Mouse (Mus musculus) left cerebral cortex, postnatal 4 days (tissue): ENCODE measurements at regions not wholly inside any gene's neighbourhood (a gene's known extent, or its start where the extent isn't known, plus 50 kb on each side); places are given as distances from the start of the nearest gene placed in this dataset.

Source experiments
- DNase-seq: peaks from one replicate; pipeline ENCODE4 v3.0.0-alpha.2; 2022
- intact Hi-C: fragments of 180-260 bp; cut with DNase I; formaldehyde crosslinking; loops from one replicate; pipeline ENCODE4 v1.15.1; 2025

DNA sequence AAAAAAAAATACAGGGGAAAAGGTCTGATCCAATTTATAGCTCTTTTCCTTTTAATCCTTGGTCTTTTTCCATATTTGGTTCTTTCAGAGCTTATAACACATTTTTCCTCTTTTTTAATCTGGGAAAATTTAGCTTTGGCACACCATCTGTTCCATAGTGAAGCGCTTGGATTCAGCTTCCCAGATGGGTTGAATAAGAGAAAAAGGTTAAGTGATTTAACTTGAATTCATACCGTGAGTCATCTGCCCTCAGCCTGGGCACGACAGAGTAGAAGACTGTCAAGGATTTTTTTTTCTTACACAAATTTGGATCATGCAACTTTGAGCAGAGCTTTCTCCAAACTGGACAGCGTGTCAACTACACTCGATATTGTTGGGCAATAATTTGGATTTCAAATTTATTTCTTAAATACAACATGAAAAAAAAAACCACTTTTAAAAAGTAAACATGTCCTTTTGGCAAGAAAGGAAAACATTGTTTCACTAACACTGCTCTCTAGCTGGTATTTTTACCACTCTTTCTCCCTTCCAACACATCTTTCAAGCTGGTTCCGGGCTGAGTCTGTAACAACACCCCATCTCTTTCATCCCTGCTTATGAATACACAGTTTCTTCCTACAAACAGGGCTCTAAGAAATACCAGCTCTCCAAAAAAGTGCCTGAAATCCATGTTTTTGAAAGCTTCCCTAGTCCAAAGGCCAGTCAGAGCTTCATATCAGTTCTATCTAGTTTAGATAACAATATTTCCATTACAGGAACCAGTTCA is 177.8 kb downstream of the Spry2 start:
- DNase-seq: no peak
- intact Hi-C loops: loop anchor here (10.0 kb wide), 2 partner anchors 84 to 224 kb away; no protein-coding TSS in a partner anchor

DNA sequence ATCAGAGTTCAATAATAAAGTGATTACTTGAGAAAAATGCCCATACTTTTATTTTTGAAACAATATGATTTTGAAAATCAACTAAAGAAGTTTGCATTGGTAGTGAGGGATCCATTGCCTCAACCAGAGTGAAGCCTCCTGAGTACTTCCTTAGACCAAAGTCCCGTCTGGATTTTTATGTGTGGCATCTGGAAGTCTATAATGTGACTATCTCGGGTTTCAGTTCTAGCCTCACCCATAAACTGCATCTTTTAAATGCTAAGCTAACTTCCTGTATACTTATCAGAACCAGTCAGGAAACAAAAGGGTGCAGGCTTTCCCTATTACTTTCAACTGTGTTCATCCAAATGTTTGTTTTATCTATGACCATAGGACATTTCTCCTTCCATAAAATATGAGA is 178.8 kb downstream of the Spry2 start:
- DNase-seq: no peak
- intact Hi-C loops: loop anchor here (10.0 kb wide), 2 partner anchors 83 to 223 kb away; no protein-coding TSS in a partner anchor

DNA sequence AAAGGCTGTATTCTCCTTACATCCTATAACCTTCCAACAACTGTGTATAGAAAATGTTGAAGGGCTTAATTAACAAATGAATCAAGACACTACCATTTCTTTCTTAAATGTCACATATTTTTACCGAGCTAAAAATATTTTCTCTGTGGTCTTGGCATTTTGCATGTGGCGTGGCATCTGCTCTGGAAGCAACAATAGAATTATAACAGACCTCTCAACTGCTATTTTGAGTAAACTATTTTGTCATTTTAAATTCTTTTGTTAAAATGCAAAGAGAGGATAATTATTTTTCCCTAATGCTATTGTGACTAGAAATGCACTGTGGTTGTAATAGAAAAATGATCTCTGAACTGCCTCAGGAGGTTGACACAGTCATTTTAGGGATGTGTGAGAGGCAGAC is 187.9 kb downstream of the Spry2 start:
- DNase-seq: no peak
- intact Hi-C loops: no loop called here

DNA sequence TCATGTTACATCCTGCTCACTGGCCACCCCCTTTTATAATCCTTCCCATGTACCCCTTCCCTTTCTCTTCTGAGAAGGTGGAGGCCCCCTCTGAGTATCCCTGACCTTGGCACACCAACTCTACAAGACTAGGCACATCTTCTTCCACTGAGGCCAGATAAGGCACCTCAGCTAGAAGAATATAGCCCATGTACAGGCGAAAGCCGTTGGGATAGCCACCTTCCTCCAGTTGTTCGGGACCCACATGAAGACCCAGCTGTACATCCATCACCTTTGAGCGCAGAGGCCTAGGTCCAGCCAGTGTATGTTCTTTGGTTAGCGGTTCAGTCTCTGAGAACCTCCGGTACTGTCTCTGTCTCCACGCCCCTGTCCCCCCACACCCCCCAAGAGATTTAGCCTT is 189.9 kb downstream of the Spry2 start:
- intact Hi-C loops: no loop called here
- DNase-seq: no peak

DNA sequence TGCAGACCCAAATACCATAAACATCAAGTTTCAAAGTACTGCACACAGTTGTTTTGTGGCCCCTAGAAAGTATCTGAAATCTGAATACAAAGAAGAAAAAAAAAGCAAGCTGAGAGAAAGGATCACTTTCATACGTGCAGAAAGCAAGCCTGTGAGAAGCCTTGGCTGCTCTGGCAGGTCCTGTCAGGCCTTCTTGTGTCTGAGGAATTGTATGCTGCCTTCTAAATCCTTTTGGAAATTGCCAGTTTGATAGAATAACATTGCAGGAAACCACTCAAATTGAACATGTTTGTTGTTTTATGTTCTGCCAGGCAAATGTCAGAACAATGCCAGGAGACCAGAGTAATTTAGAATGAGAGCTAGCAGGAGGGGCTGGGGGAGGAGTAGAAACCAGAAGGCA is 198.0 kb downstream of the Spry2 start:
- DNase-seq: no peak
- intact Hi-C loops: no loop called here

DNA sequence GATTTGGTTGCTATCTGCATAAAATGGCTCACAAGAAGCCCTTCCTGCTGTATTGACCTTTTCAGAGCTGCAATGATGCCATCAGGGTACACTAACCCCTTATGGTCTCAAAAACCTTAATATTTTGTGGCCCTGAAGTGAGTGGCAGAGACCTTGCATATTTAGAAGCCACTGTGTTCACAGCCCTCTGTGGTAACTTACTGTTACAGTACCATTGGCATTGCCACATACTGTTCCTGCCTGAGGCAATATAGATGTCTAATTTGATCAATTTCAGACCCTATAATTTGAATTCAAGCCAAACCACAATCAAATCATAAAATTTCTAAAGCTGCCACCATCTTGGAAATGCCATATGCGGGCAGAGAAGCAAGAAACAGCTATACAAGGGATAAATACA is 198.5 kb downstream of the Spry2 start:
- no peak for DNase-seq
- intact Hi-C loops: no loop called here

DNA sequence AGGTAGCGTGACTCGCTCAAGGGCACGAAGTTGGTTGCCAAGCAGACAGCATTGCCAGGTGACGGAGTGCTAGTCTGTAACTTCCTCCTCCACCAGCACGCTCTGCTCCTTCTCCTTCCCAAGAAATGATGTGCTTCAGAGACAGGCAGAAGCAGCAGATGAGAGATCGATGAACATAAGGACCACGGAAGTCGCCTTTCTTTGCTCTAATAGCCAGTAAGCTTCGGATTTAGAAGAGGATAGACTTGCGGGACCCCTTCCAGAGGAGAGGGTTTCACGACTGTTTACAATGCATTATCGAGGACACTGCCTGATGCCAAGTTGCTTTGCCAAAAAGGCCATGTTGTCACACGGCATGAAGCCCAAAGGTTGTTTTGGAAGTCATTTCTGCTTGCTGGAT is 199.2 kb downstream of the Spry2 start:
- intact Hi-C loops: no loop called here
- peak; percentile 58 for DNase-seq

DNA sequence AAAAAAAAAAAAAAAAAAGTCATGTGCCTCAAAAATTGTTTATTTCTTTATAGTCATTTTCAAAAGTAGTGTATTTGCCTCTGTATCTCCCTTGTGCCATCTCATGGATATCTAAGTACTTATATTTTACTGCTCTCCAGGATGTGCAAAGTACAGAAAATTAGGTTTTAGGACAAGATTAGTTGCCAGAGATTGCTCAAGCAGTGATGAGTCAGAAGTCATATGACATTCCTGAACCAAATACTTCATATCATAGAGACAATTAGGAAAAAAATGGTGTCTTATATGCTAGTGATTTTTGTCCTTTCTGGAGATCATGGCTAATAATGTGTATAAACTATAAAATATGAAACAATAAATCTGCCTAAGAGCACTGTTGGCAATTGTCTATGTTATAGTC is 201.7 kb downstream of the Spry2 start:
- intact Hi-C loops: no loop called here
- no peak for DNase-seq

DNA sequence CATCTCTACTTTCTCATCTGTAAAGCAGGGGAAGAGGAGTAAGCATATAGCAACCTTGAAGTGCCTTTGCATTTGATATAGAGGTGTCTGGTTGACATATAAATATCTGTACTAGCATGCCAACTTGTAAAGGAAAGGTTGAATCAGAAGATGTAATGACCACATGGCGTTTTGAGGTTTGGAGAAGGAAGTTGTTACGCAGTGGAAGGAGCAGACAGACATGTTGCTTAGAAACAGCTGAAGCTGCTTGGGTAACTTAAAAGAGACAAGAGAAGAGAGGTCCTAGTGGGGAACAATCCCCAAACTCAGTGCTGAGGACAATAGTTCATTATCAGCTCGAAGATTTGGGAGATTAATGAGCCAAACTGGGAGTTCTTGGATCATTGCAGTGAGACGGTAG is 202.9 kb downstream of the Spry2 start:
- DNase-seq: no peak
- intact Hi-C loops: no loop called here

DNA sequence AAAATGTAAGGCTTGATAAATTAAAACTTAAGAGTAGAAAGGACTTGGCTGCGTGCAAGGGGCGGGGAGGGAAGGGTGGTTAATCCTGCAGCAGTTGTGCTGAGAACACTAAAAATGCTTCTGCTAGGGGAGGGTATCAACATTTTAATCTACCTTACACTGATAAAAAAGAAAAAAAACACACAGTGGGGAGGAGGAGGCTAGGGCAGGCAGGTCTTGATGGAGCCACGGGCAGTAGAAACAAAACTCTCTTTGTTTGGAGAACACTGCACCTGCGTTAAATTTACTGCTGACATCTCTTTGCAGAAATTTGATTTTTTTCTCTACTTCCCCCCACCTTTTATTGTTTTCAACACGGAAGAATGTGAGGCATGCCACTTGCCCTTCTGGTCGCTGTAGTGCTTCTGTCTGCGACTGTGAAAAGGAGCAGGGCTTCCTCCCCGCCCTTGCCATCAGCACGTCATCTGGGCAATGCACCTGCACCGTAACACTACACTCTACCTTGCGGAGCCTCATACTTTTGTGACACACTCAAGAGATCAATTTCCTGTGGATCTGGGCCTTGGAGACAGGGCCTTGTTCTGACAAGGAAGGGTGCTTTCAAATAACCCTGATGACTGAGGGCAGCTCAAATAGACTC is 211.7 kb downstream of the Spry2 start:
- DNase-seq: no peak
- intact Hi-C loops: no loop called here

DNA sequence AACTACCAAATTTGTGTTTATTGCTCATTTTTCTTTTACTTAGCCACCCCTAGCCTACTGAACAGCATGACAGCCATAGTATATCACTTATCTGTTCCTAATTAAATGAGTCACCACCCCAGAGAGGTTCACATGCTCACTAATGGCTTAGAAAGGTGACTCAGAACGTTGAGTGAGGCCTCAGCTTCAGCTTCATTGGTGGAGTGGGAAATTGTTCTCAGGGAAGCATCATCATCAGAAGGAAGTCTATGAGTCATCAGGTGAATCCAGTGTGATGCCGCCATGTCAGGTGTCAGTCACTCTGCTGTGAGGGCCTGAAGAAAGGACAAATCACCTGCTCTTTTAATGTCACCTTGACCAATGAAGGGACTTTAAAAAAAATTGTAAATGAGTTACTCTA is 212.3 kb downstream of the Spry2 start:
- intact Hi-C loops: no loop called here
- DNase-seq: no peak

DNA sequence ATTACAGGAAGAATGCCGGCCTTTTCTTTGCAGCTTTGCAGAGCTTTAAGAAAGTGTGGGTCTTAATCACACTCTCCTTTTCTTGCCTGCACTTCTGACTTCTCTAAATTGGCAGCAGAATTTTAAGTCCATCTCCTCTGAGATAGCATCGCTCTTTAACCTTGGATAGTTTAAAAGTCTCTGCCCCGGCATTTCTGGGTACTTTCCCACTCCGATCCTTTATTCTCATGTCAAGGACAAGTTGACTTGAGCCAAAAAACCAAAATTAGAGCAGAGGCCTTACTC is 220.0 kb downstream of the Spry2 start:
- intact Hi-C loops: no loop called here
- DNase-seq: no peak

DNA sequence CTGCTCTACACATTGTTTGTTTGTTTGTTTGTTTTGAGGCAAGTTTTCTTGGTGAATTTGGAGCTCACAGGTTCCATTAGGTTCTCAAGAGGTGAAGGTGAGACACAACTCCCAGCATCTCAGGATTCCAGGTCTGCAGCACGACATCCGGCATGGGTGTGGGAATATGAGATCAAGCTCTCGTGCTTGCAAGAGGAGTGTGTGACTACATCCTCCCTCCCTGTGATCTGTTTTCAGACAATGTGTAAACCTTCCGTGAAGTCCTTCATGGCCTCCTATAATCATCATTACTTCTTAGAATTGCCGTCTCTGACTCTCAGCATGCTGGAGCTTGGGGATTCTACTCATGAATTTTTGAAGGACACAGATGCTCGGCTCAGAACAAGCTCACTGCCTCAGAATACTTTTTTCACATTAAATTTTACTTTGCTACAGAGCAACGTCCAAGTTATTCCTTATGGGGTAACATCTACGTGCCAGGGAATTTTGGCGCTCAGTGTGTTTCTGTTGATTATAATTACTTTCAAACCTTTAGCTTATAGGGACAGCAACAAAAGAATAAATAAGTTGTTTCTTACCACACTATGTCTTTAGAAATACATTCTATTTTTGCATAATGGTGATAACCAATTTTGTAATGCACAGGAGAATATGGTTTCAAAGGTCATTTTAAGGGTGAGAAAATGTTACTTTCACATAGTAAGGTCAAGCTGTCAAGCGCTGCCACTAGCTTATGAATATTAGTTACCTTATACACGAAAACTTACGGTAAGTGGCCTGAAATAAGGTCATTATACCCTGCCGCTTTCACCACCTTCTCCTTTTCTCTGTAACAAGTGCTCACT is 220.6 kb downstream of the Spry2 start:
- intact Hi-C loops: no loop called here
- DNase-seq: no peak

DNA sequence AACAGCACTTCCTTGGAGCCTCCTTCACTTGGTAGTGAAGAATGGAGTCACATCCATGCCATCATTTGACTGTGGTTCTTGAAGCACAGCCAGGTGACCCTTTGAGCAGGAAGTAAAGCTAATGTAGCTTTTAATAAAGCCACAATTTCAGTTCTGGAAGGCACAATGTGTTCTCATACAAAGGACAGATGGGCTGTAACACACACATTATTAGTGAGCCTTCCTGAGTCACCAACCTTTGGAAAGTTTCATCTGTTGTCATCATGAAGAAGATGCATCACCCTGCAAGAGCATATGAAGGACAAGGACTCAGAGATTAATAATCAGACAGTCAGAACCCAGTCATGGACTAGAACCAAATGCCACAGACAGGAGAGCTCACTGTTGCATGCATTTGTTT is 221.6 kb downstream of the Spry2 start:
- intact Hi-C loops: no loop called here
- DNase-seq: no peak

DNA sequence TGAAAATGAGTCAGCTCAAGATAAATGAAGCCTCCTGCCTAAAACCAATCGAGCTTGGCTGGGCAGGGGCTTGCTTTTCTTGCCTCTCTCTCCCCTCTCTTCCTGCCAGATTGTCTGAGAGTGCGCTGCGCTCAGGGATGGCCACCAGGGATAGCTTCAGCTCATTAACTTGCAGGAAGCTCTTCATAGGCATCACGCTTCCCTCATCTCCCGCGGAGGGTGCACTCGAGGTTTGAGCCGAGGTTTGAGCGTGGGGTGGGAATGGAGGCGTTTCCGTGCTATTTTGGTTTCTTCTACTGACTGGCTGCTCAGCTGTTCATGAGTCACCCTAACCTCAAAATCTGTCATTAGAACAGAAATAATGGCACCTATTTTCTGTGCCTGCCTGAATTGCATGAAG is 227.7 kb downstream of the Spry2 start:
- peak; percentile 43 for DNase-seq
- intact Hi-C loops: no loop called here

DNA sequence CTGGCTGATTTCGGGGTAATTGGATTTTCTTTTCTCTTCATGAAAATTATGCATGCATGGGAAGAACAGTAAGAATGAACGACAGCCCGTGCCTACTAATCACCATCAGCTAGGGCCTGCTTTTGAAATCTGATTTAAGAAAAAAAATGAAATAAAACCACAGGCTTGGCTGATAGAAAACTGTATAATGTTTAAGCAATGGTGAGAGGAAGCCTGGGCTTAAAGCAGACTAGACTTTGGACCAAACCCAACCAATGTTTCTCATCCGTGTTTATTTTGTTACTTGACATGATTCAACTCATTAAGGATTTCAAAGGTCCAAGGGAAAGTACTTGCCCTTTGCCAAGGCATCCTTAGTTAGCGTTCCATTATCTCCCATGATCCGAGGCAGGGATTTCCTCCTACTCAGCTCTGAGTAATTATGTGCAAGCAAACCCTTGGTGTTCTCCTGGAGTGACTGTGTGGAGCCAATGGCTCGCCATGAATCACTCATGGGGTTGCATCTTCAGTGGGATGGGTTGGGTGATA is 231.9 kb downstream of the Spry2 start:
- no peak for DNase-seq
- intact Hi-C loops: no loop called here

DNA sequence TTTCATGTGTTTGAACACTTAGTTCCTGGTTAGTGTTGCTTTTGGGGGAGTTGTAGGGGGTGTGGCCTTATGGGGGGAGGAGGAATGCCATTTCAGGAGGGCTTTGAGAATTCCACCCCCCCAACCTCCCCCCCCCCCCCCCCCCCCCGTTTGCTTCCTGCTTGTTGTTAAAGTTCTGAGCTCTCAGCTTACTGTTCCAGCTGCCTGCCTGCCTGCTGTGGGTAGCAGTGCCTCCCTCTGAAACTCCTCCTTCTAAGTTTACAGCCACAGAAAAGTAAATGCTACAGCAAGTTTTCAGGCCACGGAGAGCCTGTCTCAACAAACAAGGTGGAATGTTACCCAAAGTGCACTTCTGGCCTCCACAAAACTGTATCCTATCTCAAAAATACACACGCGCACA is 233.1 kb downstream of the Spry2 start:
- intact Hi-C loops: no loop called here
- DNase-seq: no peak

DNA sequence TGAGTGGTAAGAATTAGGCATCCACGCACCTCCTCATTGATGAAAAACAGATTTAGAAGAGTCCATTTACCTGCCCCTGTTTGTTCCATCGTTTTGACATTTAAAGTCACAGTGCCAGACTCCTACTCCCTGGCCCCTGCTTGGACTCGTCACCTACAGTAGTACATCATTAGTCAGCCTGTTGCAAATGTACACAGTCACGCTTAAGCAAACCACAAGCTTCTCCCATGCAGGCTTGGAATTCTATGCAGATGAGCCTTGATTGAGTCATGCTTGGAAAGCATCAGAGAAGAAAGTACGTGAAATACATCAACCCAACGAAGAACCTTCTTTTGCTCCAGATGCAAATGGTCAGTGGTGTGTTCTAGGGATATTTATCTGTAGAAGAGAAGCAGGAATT is 233.8 kb downstream of the Spry2 start:
- intact Hi-C loops: no loop called here
- DNase-seq: no peak

DNA sequence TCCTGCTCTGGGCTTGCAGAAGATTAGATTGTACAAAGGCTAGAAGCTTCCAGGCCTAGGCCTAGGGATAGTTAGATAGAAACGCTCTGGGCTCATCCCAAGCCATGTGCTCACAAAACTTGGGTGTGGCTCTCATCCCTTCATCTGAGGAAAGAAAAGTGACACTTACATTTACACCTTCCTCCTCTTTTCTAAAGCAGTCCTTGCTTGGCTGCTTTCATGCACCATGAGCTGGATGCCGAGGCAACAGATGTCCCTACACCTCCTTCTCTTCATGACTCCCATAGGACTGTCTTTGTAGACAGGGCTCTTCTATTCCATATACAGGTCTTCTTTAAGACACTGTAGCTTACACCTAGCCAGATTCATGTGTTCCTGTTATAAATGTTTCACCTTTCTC is 238.3 kb downstream of the Spry2 start:
- intact Hi-C loops: no loop called here

DNA sequence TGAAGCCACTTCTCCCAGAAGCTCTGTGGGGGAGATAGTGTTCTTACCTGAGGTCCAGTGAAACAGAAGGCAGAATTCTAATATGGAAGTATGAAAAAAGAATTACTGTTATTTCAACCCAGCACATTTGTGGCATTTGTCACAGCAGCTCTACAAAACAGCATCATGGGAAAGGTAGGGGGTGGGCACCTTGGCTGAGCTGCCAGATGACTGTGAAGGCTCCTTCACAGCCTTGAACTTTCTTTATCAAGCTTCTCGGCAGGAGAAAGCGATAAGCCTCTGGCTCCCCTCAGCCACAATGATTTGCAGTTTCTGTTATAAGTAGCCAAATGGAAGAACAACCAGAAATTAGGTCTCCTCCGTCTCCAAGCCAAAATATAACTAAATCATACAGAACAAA is 249.5 kb downstream of the Spry2 start:
- intact Hi-C loops: no loop called here
- DNase-seq: no peak

More for the DNA sequence above, 238.3 kb downstream of the Spry2 start:
- DNase-seq: no peak

DNA sequence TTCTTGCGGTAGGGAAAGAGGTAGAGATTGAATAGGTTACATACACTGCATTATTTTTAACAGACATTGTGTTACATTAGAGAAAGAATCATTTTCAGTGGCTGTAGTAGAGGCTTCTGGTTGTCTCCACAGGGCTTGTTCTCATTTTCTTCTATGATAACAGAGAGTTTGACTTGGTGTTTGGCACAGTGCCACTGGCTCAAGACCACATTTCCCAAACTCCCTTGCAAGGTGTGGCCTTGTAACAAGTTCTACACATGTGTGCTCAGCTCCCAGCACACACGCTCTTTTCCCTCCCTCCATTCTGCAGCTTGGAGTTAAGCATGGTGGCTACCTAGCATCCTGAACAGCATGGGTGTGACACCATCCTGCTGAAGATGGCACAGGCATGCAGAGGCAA is 252.2 kb downstream of the Spry2 start:
- intact Hi-C loops: no loop called here
- no peak for DNase-seq
